Mouse (Mus musculus) liver, postnatal 0 days (tissue): ENCODE results near the gene Epha2. TPM values are rescaled to one million over a fixed set of nuclear protein-coding genes. Genes with fewer than 3 reads are reported as not detected.
A peak's percentile ranks its signal among the peaks of the same experiment; 100 is the strongest.

Source experiments
- ATAC-seq: fragments of 200-750 bp; cut with Nextera tagmentation; 2 replicates; pipeline ENCODE4 v1.8.0; 2017; ENCODE audit warnings: mild to moderate bottlenecking, moderate library complexity
- DNase-seq: peaks from one replicate; pipeline ENCODE4 v3.0.0-alpha.2; 2016
- H3K27ac ChIP-seq: fragments of 300-500 bp; sonication (generic); 2 replicates; pipeline ENCODE4 v1.5.1; 2014; ENCODE audit warnings: antibody characterized with exemption, moderate library complexity, mild to moderate bottlenecking, low read depth
- H3K27me3 ChIP-seq: fragments of 300-500 bp; sonication (generic); 2 replicates; pipeline ENCODE4 v1.6.1; 2014; ENCODE audit warnings: low read length, control low read depth, mixed read lengths; ENCODE audit not compliant: insufficient read depth
- H3K36me3 ChIP-seq: fragments of 300-500 bp; sonication (generic); replicated peaks from 2 replicates; pipeline ENCODE4 v1.6.1; 2014; ENCODE audit warnings: mild to moderate bottlenecking, control low read depth, low read length, moderate library complexity, mixed read lengths; ENCODE audit not compliant: insufficient read depth
- H3K4me1 ChIP-seq: fragments of 300-500 bp; sonication (generic); 2 replicates; pipeline ENCODE4 v1.6.1; 2014; ENCODE audit warnings: antibody characterized with exemption, mild to moderate bottlenecking, control low read depth; ENCODE audit not compliant: insufficient read depth
- H3K4me2 ChIP-seq: fragments of 300-500 bp; sonication (generic); 2 replicates; pipeline ENCODE4 v1.6.1; 2014; ENCODE audit warnings: low read depth, mild to moderate bottlenecking, low read length, moderate library complexity, mixed read lengths
- H3K4me3 ChIP-seq: fragments of 300-500 bp; sonication (generic); 2 replicates; pipeline ENCODE4 v1.5.1; 2014; ENCODE audit warnings: low read depth, low read length
- H3K9ac ChIP-seq: fragments of 300-500 bp; sonication (generic); replicated peaks from 2 replicates; pipeline ENCODE4 v1.6.1; 2014; ENCODE audit warnings: mild to moderate bottlenecking, moderate library complexity
- H3K9me3 ChIP-seq: fragments of 300-500 bp; sonication (generic); 2 replicates; pipeline ENCODE4 v1.6.1; 2016; ENCODE audit warnings: mild to moderate bottlenecking, control low read depth, low read length, mixed read lengths
- CTCF ChIP-seq: sonication (generic); IDR thresholded peaks from 2 replicates; pipeline ENCODE4 v1.5.1; 2016; ENCODE audit warnings: antibody characterized with exemption, low read depth
- EP300 ChIP-seq: IDR thresholded peaks from 2 replicates; pipeline ENCODE4 v1.6.1; 2016; ENCODE audit warnings: antibody characterized with exemption, low read depth, mild to moderate bottlenecking
- WGBS: fragments of 180-500 bp; shearing (Covaris S2); extraction: QIAGEN DNeasy Blood & Tissue Kit; methylation state at CpG from one replicate; pipeline ENCODE4 v1.1.7; 2014; ENCODE audit not compliant: insufficient replicate concordance; 5-methylcytosine and 5-hydroxymethylcytosine counted together
- polyA plus RNA-seq: library from polyadenylated mRNA; unstranded; fragments of >200 nt; fragmentation: Nextera tagmentation; extraction: Ambion mirVana; gene quantifications from 2 replicates; pipeline ENCODE4 v1.2.1, GENCODE M21; 2015

The Epha2 gene
- polyA plus RNA-seq, result 1.5 and 2.4 TPM in 2 replicates

- TF ChIP-seq CTCF, result no peak
- no peak for TF ChIP-seq EP300
- Histone ChIP-seq H3K4me2 (peak within 1 kb of the TSS; percentile 82), H3K36me3 (no peaks in the 10 kb centered on the region), H3K9me3 (no peaks in the 10 kb centered on the region), H3K27me3 (peaks cover 30% of the 10 kb centered on the region), H3K4me3 (peak within 1 kb of the TSS; percentile 74), H3K4me1 (peaks cover 22% of the 10 kb centered on the region), H3K27ac (peak within 1 kb of the TSS; percentile 52; the same call in 1 of the 2 replicates), H3K9ac (peak within 1 kb of the TSS; percentile 73)
- ATAC-seq, result peak; percentile 65
- DNase-seq, result peak; percentile 84
- 4% methylated on average over 35 of the region's 35 CpGs for WGBS
These were observed at the start of gene Epha2 for GRCm38 (mm10) chr4:141301116-141301553. Epha2 (plus strand) TSS chr4:141301240.

- 56% methylated on average over 2 of the region's 2 CpGs for WGBS
- Histone ChIP-seq H3K27ac (no peak overlapping the region), H3K4me3 (no peak overlapping the region), H3K4me2 (no peak overlapping the region), H3K4me1 (peaks cover 3% of the 10 kb centered on the region), H3K9me3 (no peaks in the 10 kb centered on the region), H3K27me3 (peaks cover 21% of the 10 kb centered on the region), H3K9ac (no peak overlapping the region), H3K36me3 (no peaks in the 10 kb centered on the region)
- ATAC-seq (no peak), DNase-seq (no peak)
- TF ChIP-seq EP300 (no peak), CTCF (0 out of 2 replicates have a peak, but pooled peaks have one; percentile 25)
These were observed 48.4 kb upstream of the Epha2 start for GRCm38 (mm10) chr4:141252641-141253040.

GRCm38 (mm10) chr4:141254234-141254633 is 46.8 kb upstream of the Epha2 start:
- no peaks in the 10 kb centered on the region for H3K4me1 ChIP-seq
- H3K4me3 ChIP-seq, result no peak overlapping the region
- H3K4me2 ChIP-seq, result no peak overlapping the region
- H3K9me3 ChIP-seq, result no peaks in the 10 kb centered on the region
- no peak overlapping the region for H3K9ac ChIP-seq
- WGBS, result 78% methylated on average over 16 of the region's 16 CpGs
- H3K27ac ChIP-seq, result no peak overlapping the region
- no peaks in the 10 kb centered on the region for H3K36me3 ChIP-seq
- no peak for DNase-seq
- TF ChIP-seq CTCF (no peak), EP300 (no peak)
- peaks cover 6% of the 10 kb centered on the region; the same call in 1 of the 2 replicates for H3K27me3 ChIP-seq
- no peak for ATAC-seq

GRCm38 (mm10) chr4:141257440-141257839 is 43.6 kb upstream of the Epha2 start:
- TF ChIP-seq CTCF, result peak; percentile 82
- no peak for TF ChIP-seq EP300
- no peaks in the 10 kb centered on the region for H3K36me3 ChIP-seq

GRCm38 (mm10) chr4:141259413-141259812 is 41.6 kb upstream of the Epha2 start:
- ATAC-seq (no peak), DNase-seq (no peak)
- H3K4me1 ChIP-seq, result no peaks in the 10 kb centered on the region
- H3K9me3 ChIP-seq, result no peaks in the 10 kb centered on the region
- H3K4me2 ChIP-seq, result no peak overlapping the region
- 73% methylated on average over 12 of the region's 12 CpGs for WGBS
- no peak for TF ChIP-seq CTCF
- no peak for TF ChIP-seq EP300
- H3K9ac ChIP-seq, result no peak overlapping the region
- no peak overlapping the region for H3K27ac ChIP-seq
- H3K36me3 ChIP-seq, result no peaks in the 10 kb centered on the region
- H3K4me3 ChIP-seq, result no peak overlapping the region
- no peaks in the 10 kb centered on the region for H3K27me3 ChIP-seq

More at GRCm38 (mm10) chr4:141257440-141257839, 43.6 kb upstream of the Epha2 start:
- Histone ChIP-seq H3K9me3 (no peaks in the 10 kb centered on the region), H3K4me2 (no peak overlapping the region), H3K4me3 (no peak overlapping the region), H3K9ac (no peak overlapping the region), H3K27me3 (no peaks in the 10 kb centered on the region), H3K4me1 (no peaks in the 10 kb centered on the region), H3K27ac (no peak overlapping the region)
- DNase-seq (peak; percentile 59), ATAC-seq (no peak)
- 64% methylated on average over 5 of the region's 5 CpGs for WGBS

GRCm38 (mm10) chr4:141260007-141260723 is 40.9 kb upstream of the Epha2 start:
- Histone ChIP-seq H3K27me3 (no peaks in the 10 kb centered on the region), H3K4me1 (no peaks in the 10 kb centered on the region), H3K9me3 (no peaks in the 10 kb centered on the region), H3K36me3 (no peaks in the 10 kb centered on the region), H3K27ac (no peak overlapping the region), H3K4me3 (no peak overlapping the region), H3K4me2 (peak overlapping the region; percentile 40; the same call in 1 of the 2 replicates), H3K9ac (no peak overlapping the region)
- no peak for TF ChIP-seq EP300
- no peak for TF ChIP-seq CTCF
- WGBS, result 62% methylated on average over 16 of the region's 16 CpGs
- DNase-seq (peak; percentile 44), ATAC-seq (peak; percentile 64)
